Mouse (Mus musculus): ENCODE data around the gene Olfr555. TPM values are rescaled to one million over a fixed set of nuclear protein-coding genes. Genes with fewer than 3 reads are reported as not detected.
"Not testable (repeated sequence)": the region's sequence is repeated elsewhere in the genome, so short reads cannot be mapped to it uniquely, and the experiment has no call there.

The Olfr555 gene
- not detected in 2 replicates for polyA plus RNA-seq (2016; fragmentation: Nextera tagmentation; extraction: Ambion mirVana)

- no peak for DNase-seq (ENCODE audit: low spot score)
- Histone ChIP-seq H3K27ac (replicated peaks) (no peak within 1 kb of the TSS), H3K27me3 (ENCODE audit: low read depth, poor library complexity, severe bottlenecking) (no peaks in the 10 kb centered on the region), H3K4me1 (no peaks in the 10 kb centered on the region), H3K4me3 (no peak within 1 kb of the TSS), H3K9me3 (replicated peaks) (no peaks in the 10 kb centered on the region), H3K36me3 (no peaks in the 10 kb centered on the region)
- WGBS, result 79% methylated on average over 1 of the region's 1 CpGs
Measured at GRCm38 (mm10) chr7:102658523-102658922, at the start of gene Olfr555. TSS of gene Olfr555 (plus strand) at chr7:102658823.

GRCm38 (mm10) chr7:102618118-102618517, 40.5 kb upstream of the Olfr555 start, which contains the start of gene Olfr553:
TSS of gene Olfr553 (minus strand) at chr7:102618218.
- no peak for DNase-seq (ENCODE audit: low spot score)
- Histone ChIP-seq H3K27me3 (ENCODE audit: low read depth, poor library complexity, severe bottlenecking) (no peaks in the 10 kb centered on the region), H3K4me1 (no peaks in the 10 kb centered on the region), H3K36me3 (no peaks in the 10 kb centered on the region), H3K9me3 (replicated peaks) (no peaks in the 10 kb centered on the region), H3K27ac (replicated peaks) (no peak within 1 kb of the TSS), H3K4me3 (no peak within 1 kb of the TSS)

GRCm38 (mm10) chr7:102619608-102620007, 39.0 kb upstream of the Olfr555 start:
- H3K27me3 ChIP-seq (ENCODE audit: low read depth, poor library complexity, severe bottlenecking), result no peaks in the 10 kb centered on the region
- DNase-seq (ENCODE audit: low spot score), result no peak
- H3K27ac ChIP-seq (replicated peaks), result no peak overlapping the region
- H3K9me3 ChIP-seq (replicated peaks), result no peaks in the 10 kb centered on the region
- H3K4me3 ChIP-seq, result no peak overlapping the region
- H3K4me1 ChIP-seq, result no peaks in the 10 kb centered on the region
- no peaks in the 10 kb centered on the region for H3K36me3 ChIP-seq
- 84% methylated on average over 5 of the region's 5 CpGs for WGBS

- WGBS, result 88% methylated on average over 19 of the region's 19 CpGs
- not testable (repeated sequence) for H3K4me3 ChIP-seq; H3K9me3 ChIP-seq (replicated peaks); H3K27me3 ChIP-seq (ENCODE audit: low read depth, poor library complexity, severe bottlenecking); DNase-seq (ENCODE audit: low spot score); H3K4me1 ChIP-seq; H3K36me3 ChIP-seq; H3K27ac ChIP-seq (replicated peaks)
Measured at GRCm38 (mm10) chr7:102620368-102620767, 38.3 kb upstream of the Olfr555 start.

- WGBS, result 41% methylated on average over 3 of the region's 3 CpGs
- Histone ChIP-seq H3K4me1 (no peaks in the 10 kb centered on the region), H3K36me3 (no peaks in the 10 kb centered on the region), H3K9me3 (replicated peaks) (no peaks in the 10 kb centered on the region), H3K4me3 (no peak overlapping the region), H3K27ac (replicated peaks) (no peak overlapping the region), H3K27me3 (ENCODE audit: low read depth, poor library complexity, severe bottlenecking) (no peaks in the 10 kb centered on the region)
- DNase-seq (ENCODE audit: low spot score), result no peak
Measured at GRCm38 (mm10) chr7:102636665-102637064, 22.0 kb upstream of the Olfr555 start.

GRCm38 (mm10) chr7:102638132-102638531, 20.5 kb upstream of the Olfr555 start, which contains the start of gene Olfr554:
TSS of gene Olfr554 (plus strand) at chr7:102638432.
- Histone ChIP-seq H3K27me3 (ENCODE audit: low read depth, poor library complexity, severe bottlenecking) (no peaks in the 10 kb centered on the region), H3K27ac (replicated peaks) (no peak within 1 kb of the TSS), H3K36me3 (no peaks in the 10 kb centered on the region), H3K4me1 (no peaks in the 10 kb centered on the region), H3K9me3 (replicated peaks) (no peaks in the 10 kb centered on the region), H3K4me3 (no peak within 1 kb of the TSS)
- DNase-seq (ENCODE audit: low spot score), result no peak
- 76% methylated on average over 1 of the region's 1 CpGs for WGBS

- H3K4me1 ChIP-seq; H3K9me3 ChIP-seq (replicated peaks); H3K27me3 ChIP-seq (ENCODE audit: low read depth, poor library complexity, severe bottlenecking); H3K36me3 ChIP-seq; H3K4me3 ChIP-seq; H3K27ac ChIP-seq (replicated peaks); DNase-seq (ENCODE audit: low spot score): not testable (repeated sequence)
- 90% methylated on average over 4 of the region's 4 CpGs for WGBS
Measured at GRCm38 (mm10) chr7:102644945-102645344, 13.7 kb upstream of the Olfr555 start.

- H3K9me3 ChIP-seq (replicated peaks), result no peaks in the 10 kb centered on the region
- no peaks in the 10 kb centered on the region for H3K36me3 ChIP-seq
- no peaks in the 10 kb centered on the region for H3K4me1 ChIP-seq
- no peaks in the 10 kb centered on the region for H3K27me3 ChIP-seq (ENCODE audit: low read depth, poor library complexity, severe bottlenecking)
- 58% methylated on average over 3 of the region's 3 CpGs for WGBS
- no peak within 1 kb of the TSS for H3K4me3 ChIP-seq
- H3K27ac ChIP-seq (replicated peaks), result no peak within 1 kb of the TSS
- no peak for DNase-seq (ENCODE audit: low spot score)
Measured at GRCm38 (mm10) chr7:102664599-102664998, 6.0 kb downstream of the Olfr555 start, which contains the start of gene Olfr556. TSS of gene Olfr556 (plus strand) at chr7:102664899.

- 55% methylated on average over 2 of the region's 2 CpGs for WGBS
- no peak overlapping the region for H3K27ac ChIP-seq (replicated peaks)
- H3K27me3 ChIP-seq (ENCODE audit: low read depth, poor library complexity, severe bottlenecking), result no peaks in the 10 kb centered on the region
- DNase-seq (ENCODE audit: low spot score), result no peak
- H3K36me3 ChIP-seq, result no peaks in the 10 kb centered on the region
- no peak overlapping the region for H3K4me3 ChIP-seq
- no peaks in the 10 kb centered on the region for H3K4me1 ChIP-seq
- H3K9me3 ChIP-seq (replicated peaks), result no peaks in the 10 kb centered on the region
Measured at GRCm38 (mm10) chr7:102665378-102665777, 6.8 kb downstream of the Olfr555 start.

GRCm38 (mm10) chr7:102676225-102676624, 17.6 kb downstream of the Olfr555 start:
- no peak for DNase-seq (ENCODE audit: low spot score)
- whole genome bisulfite sequencing, result 85% methylated on average over 2 of the region's 2 CpGs
- H3K4me3 ChIP-seq, result no peak overlapping the region
- H3K4me1 ChIP-seq, result no peaks in the 10 kb centered on the region
- no peaks in the 10 kb centered on the region for H3K27me3 ChIP-seq (ENCODE audit: low read depth, poor library complexity, severe bottlenecking)
- H3K36me3 ChIP-seq, result 0 out of 2 replicates have a peak, but pooled peaks cover 2% of the 10 kb centered on the region
- H3K9me3 ChIP-seq (replicated peaks), result no peaks in the 10 kb centered on the region
- no peak overlapping the region for H3K27ac ChIP-seq (replicated peaks)

- H3K9me3 ChIP-seq (replicated peaks), result no peaks in the 10 kb centered on the region
- H3K36me3 ChIP-seq, result 0 out of 2 replicates have a peak, but pooled peaks cover 2% of the 10 kb centered on the region
- H3K27ac ChIP-seq (replicated peaks), result no peak overlapping the region
- no peak for DNase-seq (ENCODE audit: low spot score)
- 88% methylated on average over 1 of the region's 1 CpGs for WGBS
- no peaks in the 10 kb centered on the region for H3K27me3 ChIP-seq (ENCODE audit: low read depth, poor library complexity, severe bottlenecking)
- 0 out of 2 replicates have a peak, but pooled peaks cover 3% of the 10 kb centered on the region for H3K4me1 ChIP-seq
- H3K4me3 ChIP-seq, result no peak overlapping the region
Measured at GRCm38 (mm10) chr7:102681916-102682315, 23.3 kb downstream of the Olfr555 start.

- peak; percentile 92 for DNase-seq (ENCODE audit: low spot score)
- no peaks in the 10 kb centered on the region for H3K27me3 ChIP-seq (ENCODE audit: low read depth, poor library complexity, severe bottlenecking)
- no peaks in the 10 kb centered on the region for H3K9me3 ChIP-seq (replicated peaks)
- WGBS, result under 1% methylated on average over 40 of the region's 40 CpGs
- H3K4me3 ChIP-seq, result peak within 1 kb of the TSS; percentile 69
- H3K4me1 ChIP-seq, result peaks cover 6% of the 10 kb centered on the region; the same call in 1 of the 2 replicates
- H3K36me3 ChIP-seq, result no peaks in the 10 kb centered on the region
- H3K27ac ChIP-seq (replicated peaks), result peak within 1 kb of the TSS; percentile 89
Measured at GRCm38 (mm10) chr7:102686944-102687501, 28.4 kb downstream of the Olfr555 start, which contains the start of gene Trim68. TSS of gene Trim68 (minus strand) at chr7:102687327.

GRCm38 (mm10) chr7:102695358-102696125, 36.9 kb downstream of the Olfr555 start, which contains the start of gene Olfr557:
TSS of gene Olfr557 (plus strand) at chr7:102695910.
- WGBS, result 83% methylated on average over 5 of the region's 5 CpGs
- no peaks in the 10 kb centered on the region for H3K4me1 ChIP-seq
- no peak within 1 kb of the TSS for H3K27ac ChIP-seq (replicated peaks)
- H3K9me3 ChIP-seq (replicated peaks), result no peaks in the 10 kb centered on the region
- peak; percentile 35 for DNase-seq (ENCODE audit: low spot score)
- H3K27me3 ChIP-seq (ENCODE audit: low read depth, poor library complexity, severe bottlenecking), result no peaks in the 10 kb centered on the region
- H3K4me3 ChIP-seq, result no peak within 1 kb of the TSS
- no peaks in the 10 kb centered on the region for H3K36me3 ChIP-seq

Data from midbrain, embryonic 10.5 days (tissue).